Mouse (Mus musculus) neural tube, embryonic 12.5 days (tissue): ENCODE measurements around the gene Rab3d. TPM values are rescaled to one million over a fixed set of nuclear protein-coding genes. Genes with fewer than 3 reads are reported as not detected.

Source experiments
- polyA plus RNA-seq: library from polyadenylated mRNA; unstranded; fragments of >200 nt; fragmentation: Nextera tagmentation; extraction: Ambion mirVana; gene quantifications from 2 replicates; pipeline ENCODE4 v1.2.1, GENCODE M21; 2016

Rab3d gene
- polyA plus RNA-seq, 1 experiment from 2014 or later: 19.3 TPM

Other genes starting within 250 kb of the Rab3d start
- gene Ldlr, start 194.7 kb downstream of the Rab3d start, polyA plus RNA-seq: 30.4 and 33.2 TPM in 2 replicates
- 59.9 and 73.5 TPM in 2 replicates for gene Spc24, start 157.9 kb downstream of the Rab3d start, polyA plus RNA-seq
- gene Kank2, start 119.4 kb downstream of the Rab3d start, polyA plus RNA-seq: 7.2 and 8.5 TPM in 2 replicates
- gene Angptl8, start 82.7 kb downstream of the Rab3d start, polyA plus RNA-seq: 0.53 TPM in 1 of 2 replicates, not detected in the other
- 26.2 and 26.9 TPM in 2 replicates for gene Dock6, start 65.6 kb downstream of the Rab3d start, polyA plus RNA-seq
- gene Ccdc159, start 9.3 kb upstream of the Rab3d start, polyA plus RNA-seq: 6.4 and 6.6 TPM in 2 replicates
- gene Tmem205, start 9.4 kb upstream of the Rab3d start, polyA plus RNA-seq: 36.1 and 42.3 TPM in 2 replicates
- gene Plppr2, start 18.8 kb upstream of the Rab3d start, polyA plus RNA-seq: 53.3 and 56.2 TPM in 2 replicates
- 8.1 and 9.7 TPM in 2 replicates for gene Swsap1, start 37.6 kb upstream of the Rab3d start, polyA plus RNA-seq
- gene Epor, start 45.3 kb upstream of the Rab3d start, polyA plus RNA-seq: 3.5 and 4.0 TPM in 2 replicates
- 2.0 and 2.8 TPM in 2 replicates for gene Rgl3, start 71.3 kb upstream of the Rab3d start, polyA plus RNA-seq
- 2.7 and 3.6 TPM in 2 replicates for gene Ccdc151, start 84.4 kb upstream of the Rab3d start, polyA plus RNA-seq
- 104 and 109 TPM in 2 replicates for gene Prkcsh, start 84.6 kb upstream of the Rab3d start, polyA plus RNA-seq
- gene Elavl3, start 133.8 kb upstream of the Rab3d start, polyA plus RNA-seq: 73.5 and 77.9 TPM in 2 replicates
- gene Gm49318, start 153.1 kb upstream of the Rab3d start, polyA plus RNA-seq: not detected in 2 replicates
- gene Zfp653, start 153.2 kb upstream of the Rab3d start, polyA plus RNA-seq: 19.6 and 20.7 TPM in 2 replicates
- 46.7 and 47.3 TPM in 2 replicates for gene Ecsit, start 167.2 kb upstream of the Rab3d start, polyA plus RNA-seq
- gene Cnn1, start 181.0 kb upstream of the Rab3d start, polyA plus RNA-seq: 0.39 and 1.4 TPM in 2 replicates
- gene Elof1, start 199.0 kb upstream of the Rab3d start, polyA plus RNA-seq: 171 and 172 TPM in 2 replicates
- gene Acp5, start 217.5 kb upstream of the Rab3d start, polyA plus RNA-seq: 5.2 and 5.8 TPM in 2 replicates
- 63.2 and 68.4 TPM in 2 replicates for gene Pigyl, start 238.7 kb upstream of the Rab3d start, polyA plus RNA-seq